Mouse (Mus musculus): Measurements from ENCODE around the gene Pnmal2.

Gene Pnmal2

DNA sequence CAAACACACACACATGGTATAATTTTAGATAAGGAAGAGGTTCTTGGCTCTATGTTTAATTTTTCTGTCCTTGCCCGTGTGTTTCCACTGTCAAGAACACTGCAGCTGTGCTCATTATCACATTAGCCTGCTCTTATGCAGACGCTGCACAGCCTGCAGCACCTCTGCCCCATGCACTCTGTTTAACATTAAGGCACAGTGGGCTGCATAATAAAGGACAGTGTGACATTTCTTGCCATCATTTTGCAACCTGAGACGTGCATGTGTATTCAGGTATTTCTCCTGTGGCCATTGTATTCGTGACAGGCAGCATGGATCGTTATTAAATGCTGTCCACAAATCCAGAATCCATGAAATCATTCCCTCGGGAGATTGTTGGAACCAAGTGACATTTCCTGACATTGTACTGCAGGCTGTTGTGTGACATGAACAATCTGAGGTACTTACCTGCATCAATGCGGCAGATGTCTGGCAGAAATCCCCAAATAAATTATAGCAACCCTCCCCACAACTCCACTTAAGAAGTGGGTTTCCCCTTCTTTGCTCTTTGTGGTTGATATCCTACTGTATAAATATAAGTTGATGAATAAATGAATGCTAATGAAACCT, 43.2 kb downstream of the Pnmal2 start:
- no peak for DNase-seq

DNA sequence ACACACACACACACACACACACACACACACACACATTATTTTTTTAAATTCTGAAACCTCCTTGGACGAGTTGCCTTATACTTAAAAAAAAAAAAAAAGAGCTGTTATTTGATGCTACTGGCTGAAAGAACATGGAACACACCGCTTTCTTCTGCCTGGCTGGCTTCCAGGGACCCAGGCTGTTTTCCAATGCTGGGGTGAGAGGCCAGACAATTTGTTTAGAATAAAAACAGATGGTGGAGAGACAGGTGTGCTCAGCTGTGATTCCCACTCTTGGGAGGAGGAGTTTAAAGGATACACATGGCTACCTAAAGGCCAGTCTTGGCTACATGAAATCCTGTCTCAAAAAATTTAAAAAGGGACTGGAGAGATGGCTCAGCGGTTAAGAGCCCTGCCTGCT, 43.9 kb downstream of the Pnmal2 start:
- no peak for DNase-seq

DNA sequence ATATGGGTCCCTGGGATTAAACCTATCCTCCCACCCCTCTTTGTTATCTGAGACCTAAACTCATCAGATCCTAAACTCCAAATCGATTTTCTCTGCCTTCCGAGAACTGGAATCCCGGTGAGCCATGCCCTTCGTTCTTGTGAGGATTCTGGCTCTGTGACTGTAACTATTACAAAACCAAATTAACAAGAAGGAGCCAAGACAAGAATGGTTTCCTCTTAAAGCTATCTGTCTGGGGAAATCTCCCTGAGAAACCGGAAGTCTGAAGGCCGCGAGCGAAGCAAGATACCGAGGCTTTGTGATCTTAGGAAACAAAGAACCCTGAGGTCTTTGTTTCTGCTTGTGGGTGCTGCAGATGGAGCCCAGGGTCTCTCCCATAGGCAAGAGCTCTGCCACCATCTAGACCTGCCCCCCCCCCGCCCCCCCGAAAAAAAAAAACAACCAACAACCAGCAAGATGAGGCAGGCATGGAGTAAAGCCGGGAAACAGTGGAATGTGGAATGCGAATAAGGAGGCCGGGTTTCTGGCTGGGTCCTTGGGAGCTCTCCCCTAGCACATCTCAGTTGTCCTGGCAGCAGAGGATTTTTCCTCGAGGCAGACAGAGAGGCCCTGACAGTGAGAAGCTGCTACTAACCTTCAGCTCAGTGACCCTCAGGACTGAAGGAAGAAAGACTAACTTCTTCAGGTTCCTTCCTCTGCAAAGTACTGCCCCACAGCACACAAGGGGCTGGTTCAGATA, 45.7 kb downstream of the Pnmal2 start:
- DNase-seq: no peak

GRCm38 (mm10) chr7:16991681-16992450, 47.4 kb downstream of the Pnmal2 start:
- no peak for DNase-seq

- no peak for DNase-seq
Observed at GRCm38 (mm10) chr7:16992451-16992807, 47.9 kb downstream of the Pnmal2 start, which contains the start of gene Ccdc8. TSS of gene Ccdc8 (plus strand) at chr7:16992708.

DNA sequence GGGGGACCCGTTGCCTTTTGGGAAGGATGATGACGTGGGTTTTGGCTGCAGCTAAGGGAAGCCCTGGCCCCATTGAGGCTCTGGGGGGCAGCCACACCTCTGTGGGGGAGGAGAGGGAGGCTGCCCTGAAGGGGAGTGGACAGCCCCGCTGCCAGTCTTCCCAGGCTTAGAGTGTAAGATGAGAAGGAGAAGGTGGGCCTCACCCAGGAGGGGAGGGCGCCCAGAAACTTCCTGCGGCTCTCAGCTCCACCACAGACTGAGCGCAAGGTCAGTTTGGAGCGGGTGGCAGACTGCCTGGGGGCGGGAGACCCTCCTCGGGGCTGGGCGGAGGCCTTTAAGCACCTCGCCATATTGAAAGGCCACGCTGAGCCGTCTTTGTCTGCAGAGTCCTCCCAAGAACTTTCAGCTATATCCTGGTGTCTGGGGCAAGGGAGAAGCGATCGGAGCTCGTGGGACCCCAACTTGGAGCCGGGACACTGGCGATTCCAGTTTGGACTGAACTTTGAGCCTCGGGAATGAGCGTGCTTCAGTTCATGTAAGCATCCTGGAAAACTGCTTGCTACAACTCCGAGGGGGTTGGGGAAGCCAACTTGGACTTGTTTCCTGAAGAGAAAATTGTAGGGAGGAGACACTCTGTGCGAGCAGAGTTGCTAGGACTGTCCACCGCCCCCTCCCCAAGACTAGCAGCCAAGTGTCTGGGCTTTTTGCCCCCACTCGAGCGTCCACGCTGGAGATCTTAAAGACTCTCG, 49.3 kb downstream of the Pnmal2 start:
- DNase-seq: no peak

GRCm38 (mm10) chr7:16994400-16994799, 49.9 kb downstream of the Pnmal2 start:
- no peak for DNase-seq

DNA sequence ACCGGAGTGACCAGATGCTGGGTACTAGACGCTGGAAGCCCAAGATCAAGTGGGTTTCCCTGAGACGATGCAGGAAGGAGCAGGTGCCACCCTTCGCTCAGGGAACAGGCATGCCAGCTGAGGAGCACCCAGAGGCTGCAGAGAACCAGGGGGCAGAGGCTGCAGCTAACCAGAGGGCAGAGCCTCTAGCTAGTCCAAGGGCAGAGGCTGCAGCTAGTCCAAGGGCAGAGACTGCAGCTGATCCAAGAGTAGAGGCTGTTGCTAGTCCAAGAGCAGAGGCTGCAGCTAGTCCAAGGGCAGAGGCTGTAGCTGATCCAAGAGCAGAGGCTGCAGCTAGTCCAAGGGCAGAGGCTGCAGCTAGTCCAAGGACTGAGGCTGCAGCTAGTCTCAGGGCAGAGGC, 50.9 kb downstream of the Pnmal2 start:
- DNase-seq: no peak
